Mouse (Mus musculus): ENCODE measurements around the gene Rpl29.

DNA sequence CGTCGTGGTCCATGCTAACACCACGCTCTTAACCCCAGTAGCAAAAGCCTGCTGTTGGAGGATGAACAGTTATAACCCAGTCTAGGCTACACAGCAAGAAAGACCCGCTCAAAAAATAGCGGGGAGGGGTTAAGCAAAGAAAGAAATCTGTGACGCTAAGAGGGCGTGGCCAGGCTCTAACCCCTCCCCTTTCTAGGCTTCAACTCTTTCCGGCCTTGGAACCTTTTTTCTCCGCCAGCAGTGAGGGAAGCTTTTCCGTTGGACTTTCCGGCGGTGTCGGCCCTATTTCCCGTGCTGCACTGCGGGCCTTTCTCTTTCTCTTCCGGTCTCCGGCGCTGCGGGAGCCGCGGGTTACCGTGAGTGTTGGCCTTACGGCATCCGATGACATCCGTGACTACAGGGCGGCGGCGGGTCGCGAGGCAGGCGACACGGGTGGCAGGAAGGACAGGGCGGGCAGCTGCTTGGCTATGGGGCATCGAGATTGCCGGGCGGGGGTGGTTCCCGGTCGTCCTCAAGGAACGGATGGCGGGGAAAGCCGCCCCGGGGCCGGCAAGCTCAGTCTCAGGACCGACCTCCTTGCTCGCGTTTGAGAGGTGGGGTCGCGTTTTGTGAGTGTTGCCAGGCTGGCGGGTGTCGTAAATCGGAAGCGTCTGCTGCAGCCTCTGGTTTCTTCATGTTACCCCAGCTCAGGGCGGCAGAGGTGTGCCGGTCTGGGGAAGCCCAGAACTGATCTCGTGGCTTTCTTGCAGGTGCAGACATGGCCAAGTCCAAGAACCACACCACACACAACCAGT is at the start of gene Rpl29:
- TF ChIP-seq CHD2 (IDR thresholded peaks at IDR 0.05; ENCODE audit: low read depth, low read length) (peak; percentile 56; the same call in 1 of the 2 replicates), ZC3H11A (IDR thresholded peaks at IDR 0.05; ENCODE audit: borderline replicate concordance, low read depth, low read length) (no peak), ZNF384 (IDR thresholded peaks at IDR 0.05; ENCODE audit: low read depth, low read length) (no peak), HCFC1 (IDR thresholded peaks at IDR 0.05; ENCODE audit: borderline replicate concordance, insufficient read depth, low read length) (peak; percentile 83)
